Mouse (Mus musculus) kidney, postnatal 36 days (tissue): ENCODE results near the gene Slc25a29.
"Not testable (repeated sequence)": the region's sequence is repeated elsewhere in the genome, so short reads cannot be mapped to it uniquely, and the experiment has no call there.

ENCODE experiments used
- DNase-seq, 2 experiments: peaks; one replicate each; pipeline ENCODE4 v3.0.0; 2021 to 2022; ENCODE audit warnings: mixed read lengths in 2 of 2

The Slc25a29 gene

GRCm38 (mm10) chr12:108835840-108836409, at the start of gene Slc25a29, which contains the start of gene Slc25a47:
Slc25a29 (minus strand) TSS chr12:108835883.
Slc25a47 (plus strand) TSS chr12:108836046.
- peak; percentile 98 for DNase-seq

DNA sequence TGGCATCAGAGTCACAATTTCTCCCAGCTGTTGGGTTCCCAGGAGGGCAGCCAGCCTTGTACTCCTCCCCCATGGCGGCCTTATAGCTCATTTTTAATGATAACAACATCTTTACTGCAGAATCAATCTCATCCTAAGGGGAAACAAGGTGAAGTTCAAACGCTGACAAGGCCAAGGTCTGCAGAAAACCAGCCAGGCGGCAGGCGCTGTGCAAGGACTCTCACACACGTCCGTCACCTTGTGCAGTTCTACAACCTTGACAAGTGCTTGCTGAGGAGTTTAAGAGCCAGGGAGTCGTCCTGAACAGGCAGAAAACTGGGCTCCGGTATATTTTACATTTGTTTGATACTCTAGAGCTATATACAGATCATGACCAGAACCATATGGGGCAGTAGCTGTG, 47.1 kb upstream of the Slc25a29 start:
- DNase-seq: no peak

DNA sequence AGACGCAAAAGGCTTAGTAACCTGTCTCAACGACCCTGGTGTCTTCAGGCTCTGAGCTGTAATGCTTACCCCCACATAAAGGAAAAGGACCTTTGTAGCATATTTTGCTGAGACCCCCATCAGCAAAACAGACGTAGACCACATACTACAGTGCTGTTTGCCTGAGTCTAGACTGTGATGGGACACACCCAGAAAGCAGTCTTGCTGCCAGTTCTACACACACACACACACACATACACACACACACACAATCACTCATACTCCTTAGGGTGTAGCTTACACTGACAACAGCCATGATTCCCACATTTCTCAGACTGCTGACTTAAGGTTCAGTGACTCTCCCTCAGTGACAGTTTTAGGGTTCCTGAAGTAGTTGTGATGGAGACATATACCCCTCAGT, 45.5 kb upstream of the Slc25a29 start:
- DNase-seq: no peak

- no peak for DNase-seq
Measured at GRCm38 (mm10) chr12:108880606-108881005, 44.9 kb upstream of the Slc25a29 start.

GRCm38 (mm10) chr12:108879138-108879537, 43.5 kb upstream of the Slc25a29 start:
- DNase-seq: no peak

GRCm38 (mm10) chr12:108873122-108873521, 37.4 kb upstream of the Slc25a29 start:
- DNase-seq: no peak

DNA sequence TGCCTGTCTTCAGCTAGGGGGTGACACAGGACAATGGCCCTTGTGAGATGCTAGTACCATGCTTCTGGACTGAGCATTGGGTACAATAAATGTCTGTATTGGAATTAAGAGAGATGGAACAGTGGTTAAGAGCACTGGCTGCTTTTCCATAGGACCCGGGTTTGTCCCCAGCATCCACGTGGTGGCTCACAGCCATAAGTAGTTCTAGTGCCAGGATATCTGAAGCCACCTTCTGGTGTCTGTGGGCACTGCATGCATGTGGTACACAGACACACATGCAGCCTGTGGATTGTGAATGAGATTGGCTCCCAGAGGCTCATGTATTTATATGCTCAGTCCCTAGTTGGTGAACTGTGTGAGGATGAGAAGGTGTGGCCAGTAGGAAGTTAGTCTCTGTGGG, 33.9 kb upstream of the Slc25a29 start:
- DNase-seq: peak in 1 of 2 experiments; percentile 41

DNA sequence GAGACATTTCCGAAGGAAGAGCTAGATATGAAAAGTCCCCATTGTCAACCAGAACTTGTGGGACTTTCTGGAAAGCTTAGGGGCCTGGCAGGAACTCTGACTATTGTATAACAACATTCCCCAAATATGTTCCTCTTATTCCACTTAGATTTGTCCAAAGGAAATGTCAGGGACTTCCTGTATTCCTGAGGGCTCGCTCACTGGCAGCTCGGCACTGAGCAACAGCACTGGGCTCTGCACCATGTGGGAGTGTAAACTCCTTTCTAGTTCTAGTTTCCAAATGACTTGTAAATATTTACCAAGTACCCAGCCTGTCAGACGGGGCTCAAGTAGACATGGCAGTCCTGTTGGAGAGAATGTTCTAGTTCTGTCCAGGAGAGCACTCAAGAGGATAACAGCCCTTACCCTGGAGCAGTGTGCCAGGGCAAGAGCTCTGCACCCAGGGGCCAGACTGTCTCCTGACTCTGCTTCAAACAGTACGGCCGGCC, 29.4 kb upstream of the Slc25a29 start:
- peak; percentile 38 for DNase-seq

DNA sequence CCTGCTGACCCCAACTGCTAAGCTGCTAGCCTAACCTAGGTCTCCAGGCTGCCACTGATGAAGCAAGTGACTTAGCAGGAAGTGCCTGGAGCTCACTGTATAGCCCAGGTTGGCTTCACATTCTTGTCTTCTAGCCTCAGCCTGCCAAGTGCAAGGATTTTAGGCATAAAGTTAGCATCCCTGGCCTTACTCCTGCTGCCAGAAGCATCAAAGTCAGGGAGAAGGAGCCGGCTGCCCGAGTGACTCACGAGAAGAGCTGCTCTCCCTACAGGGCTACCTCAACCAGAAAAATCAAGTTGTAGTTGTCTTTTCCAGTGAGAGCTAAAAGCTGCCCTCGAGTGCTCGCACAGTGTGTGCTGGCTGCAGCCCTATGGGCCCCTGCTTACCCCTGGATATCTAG, 22.8 kb upstream of the Slc25a29 start:
- no peak for DNase-seq

- peak; percentile 42 to 43 for DNase-seq
Measured at GRCm38 (mm10) chr12:108857589-108858184, 22.0 kb upstream of the Slc25a29 start.

- no peak for DNase-seq
Measured at GRCm38 (mm10) chr12:108857109-108857508, 21.4 kb upstream of the Slc25a29 start.

- no peak for DNase-seq
Measured at GRCm38 (mm10) chr12:108856186-108856585, 20.5 kb upstream of the Slc25a29 start.

GRCm38 (mm10) chr12:108855081-108855480, 19.4 kb upstream of the Slc25a29 start:
- DNase-seq: peak in 1 of 2 experiments; percentile 54

- DNase-seq: no peak
Measured at GRCm38 (mm10) chr12:108852822-108853221, 17.1 kb upstream of the Slc25a29 start.

DNA sequence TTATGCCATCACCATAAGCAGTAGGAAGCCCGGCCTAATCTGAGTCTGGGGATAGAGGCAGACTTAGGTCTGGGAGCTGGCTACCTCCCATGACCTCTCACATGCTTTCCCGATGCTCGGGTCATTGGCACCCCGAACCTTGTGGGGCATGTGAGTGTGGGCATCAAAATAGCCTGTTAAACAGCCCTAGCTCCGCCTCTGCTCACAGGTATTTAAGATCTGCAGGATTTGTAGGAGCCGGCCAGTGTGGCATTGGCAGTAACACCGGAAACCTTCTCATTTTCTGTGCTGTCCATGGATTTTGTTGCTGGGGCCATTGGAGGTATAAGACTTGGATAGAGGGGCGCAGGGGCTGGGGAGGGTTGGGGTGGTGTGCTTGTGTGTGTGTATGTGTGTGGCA, 15.2 kb upstream of the Slc25a29 start:
- no peak for DNase-seq

DNA sequence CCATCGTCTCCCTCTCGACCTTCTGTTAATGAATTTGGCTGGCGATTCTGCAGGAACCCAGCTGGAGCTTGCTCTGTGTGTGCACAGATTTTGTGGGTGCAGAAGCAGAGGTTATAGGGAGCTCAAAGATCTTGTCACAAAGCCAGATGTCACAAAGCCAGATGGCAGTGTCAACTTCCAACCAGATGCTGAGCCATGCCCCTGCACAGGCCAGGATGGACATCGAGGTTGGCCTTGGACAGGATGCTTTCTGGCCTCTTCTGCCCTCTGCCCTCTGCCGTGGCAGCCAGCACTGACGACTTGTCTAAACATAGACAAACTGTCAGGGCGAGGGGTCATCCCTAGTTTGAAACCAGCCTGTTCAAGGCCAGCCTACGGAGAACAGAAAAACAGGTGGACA, 14.4 kb upstream of the Slc25a29 start:
- peak in 1 of 2 experiments; percentile 52 for DNase-seq

DNA sequence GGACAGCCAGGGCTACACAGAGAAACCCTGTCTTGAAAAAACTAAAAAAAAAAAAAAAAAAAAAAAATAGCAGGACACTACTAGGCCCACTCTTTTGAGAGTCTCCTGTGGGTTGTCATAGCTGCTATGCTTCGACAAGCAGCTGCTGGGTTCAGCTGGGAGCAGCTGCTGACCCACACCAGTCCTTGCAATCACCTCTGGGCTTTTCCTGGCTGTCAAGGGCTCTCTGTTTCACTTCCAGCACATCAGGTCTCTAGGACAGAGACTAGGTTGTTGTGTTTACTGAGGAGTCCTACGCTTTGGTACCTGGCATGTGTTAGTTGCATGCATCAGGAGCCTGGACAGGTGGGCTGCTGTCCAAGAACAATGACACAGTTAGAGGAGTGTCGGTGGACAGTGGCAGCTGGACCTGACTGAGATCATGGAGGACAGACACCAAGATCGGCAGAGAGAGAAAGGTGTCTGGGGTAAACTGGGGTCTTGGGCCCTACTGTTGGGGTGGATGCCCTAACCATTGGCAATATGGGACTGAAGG, 13.9 kb upstream of the Slc25a29 start:
- DNase-seq: no peak

DNA sequence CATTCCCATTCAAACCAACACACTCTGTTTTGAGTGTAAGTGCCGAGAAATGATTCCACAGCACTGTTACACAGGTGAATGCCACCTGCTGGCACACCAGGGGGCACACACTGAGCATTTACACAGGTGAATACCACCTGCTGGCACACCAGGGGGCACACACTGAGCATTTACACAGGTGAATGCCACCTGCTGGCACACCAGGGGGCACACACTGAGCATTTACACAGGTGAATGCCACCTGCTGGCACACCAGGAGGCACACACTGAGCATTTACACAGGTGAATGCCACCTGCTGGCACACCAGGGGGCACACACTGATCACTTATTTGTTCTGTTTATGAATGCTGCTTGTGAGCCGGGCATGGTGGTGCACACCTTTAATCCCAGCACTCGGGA, 12.3 kb upstream of the Slc25a29 start:
- DNase-seq: not testable (repeated sequence)

DNA sequence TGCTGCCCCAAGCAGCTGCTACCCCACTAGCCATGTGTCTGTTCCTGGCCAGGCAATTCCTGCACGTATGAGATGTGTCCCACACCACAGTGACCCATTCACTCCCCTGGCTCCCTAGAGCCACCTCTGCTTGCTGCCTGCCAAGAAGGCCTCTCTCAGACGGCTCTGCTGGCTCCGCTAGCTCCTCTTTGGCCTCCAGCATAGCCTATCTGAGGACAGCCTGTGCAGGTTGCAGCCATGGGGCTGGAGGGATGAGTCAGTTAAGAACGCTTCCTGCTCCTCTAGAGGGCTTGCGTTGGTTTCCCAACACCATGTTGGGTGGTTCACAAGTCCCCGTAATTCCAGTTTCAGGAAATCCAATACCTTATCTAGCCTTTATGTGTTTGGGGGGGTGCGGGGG, 7.0 kb upstream of the Slc25a29 start:
- no peak for DNase-seq

GRCm38 (mm10) chr12:108841181-108841580, 5.5 kb upstream of the Slc25a29 start:
- peak; percentile 53 to 57 for DNase-seq

- no peak for DNase-seq
Measured at GRCm38 (mm10) chr12:108836722-108837121, 1.0 kb upstream of the Slc25a29 start.

GRCm38 (mm10) chr12:108835208-108835839, 359 bp downstream of the Slc25a29 start:
- no peak for DNase-seq

DNA sequence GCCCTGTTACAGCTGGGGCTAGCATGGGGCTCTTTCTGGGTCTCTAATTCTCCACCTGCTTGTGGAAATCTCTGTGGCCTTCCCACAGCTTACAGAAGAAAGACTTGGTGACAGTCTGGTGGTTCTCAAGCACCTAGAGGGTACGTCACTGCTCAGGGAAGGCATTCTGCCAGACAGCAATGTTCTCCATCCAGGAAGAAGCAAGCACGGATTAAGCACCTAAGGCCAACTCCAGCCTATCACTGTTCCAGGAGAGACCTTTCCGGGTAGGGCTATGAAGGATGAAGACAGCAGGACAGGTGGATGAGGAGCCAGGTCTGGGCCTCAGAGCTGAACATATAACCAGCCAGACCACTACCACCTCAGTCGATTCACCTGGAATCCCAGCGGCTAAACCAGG, 897 bp downstream of the Slc25a29 start:
- no peak for DNase-seq

GRCm38 (mm10) chr12:108834337-108834736, 1.3 kb downstream of the Slc25a29 start:
- no peak for DNase-seq
